Mouse (Mus musculus) thymus, postnatal 0 days (tissue): ENCODE data around the gene Srrm2. TPM values are rescaled to one million over a fixed set of nuclear protein-coding genes. Genes with fewer than 3 reads are reported as not detected.

Experiments
- DNase-seq: peaks from one replicate; pipeline ENCODE4 v3.0.0-alpha.2; 2015; ENCODE audit warnings: low spot score
- polyA plus RNA-seq: library from polyadenylated mRNA; unstranded; fragments of >200 nt; fragmentation: Nextera tagmentation; extraction: Ambion mirVana; gene quantifications from 2 replicates; pipeline ENCODE4 v1.2.1, GENCODE M21; 2015

Srrm2 gene
- polyA plus RNA-seq, 1 experiment from 2014 or later, result 508 TPM

DNA sequence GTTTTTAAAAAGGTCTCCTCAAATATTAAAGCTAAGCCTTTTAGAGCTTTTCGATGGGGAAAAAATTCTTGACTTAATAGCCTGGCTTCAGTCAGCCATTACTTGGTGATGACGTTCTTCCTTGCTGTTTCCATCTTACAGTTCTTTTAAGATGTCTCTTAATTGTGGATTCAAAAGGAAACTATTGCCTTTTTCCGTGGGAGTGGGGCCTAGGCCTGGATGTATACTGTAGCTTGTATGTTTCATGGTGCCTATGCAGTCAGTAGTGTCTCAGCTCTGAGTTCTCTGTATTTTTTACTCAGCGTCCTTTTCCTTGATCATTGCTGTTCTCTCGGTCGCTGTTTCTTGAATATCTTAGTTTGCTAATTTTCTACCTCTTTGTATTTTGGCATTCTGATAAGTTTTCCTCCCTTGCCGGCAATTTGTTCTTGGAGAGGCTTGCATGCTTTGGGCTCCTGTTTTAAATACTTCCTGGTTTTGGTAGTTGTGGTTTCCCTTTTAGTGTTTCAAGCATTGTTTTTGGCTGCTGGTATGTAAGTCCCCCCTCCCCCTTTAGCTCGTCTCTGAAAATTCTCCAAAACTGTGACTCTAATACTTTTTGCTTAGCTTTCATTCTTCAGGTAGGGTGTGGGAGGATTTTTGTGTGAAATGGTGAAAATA is 14.2 kb downstream of the Srrm2 start:
- peak; percentile 49 for DNase-seq

DNA sequence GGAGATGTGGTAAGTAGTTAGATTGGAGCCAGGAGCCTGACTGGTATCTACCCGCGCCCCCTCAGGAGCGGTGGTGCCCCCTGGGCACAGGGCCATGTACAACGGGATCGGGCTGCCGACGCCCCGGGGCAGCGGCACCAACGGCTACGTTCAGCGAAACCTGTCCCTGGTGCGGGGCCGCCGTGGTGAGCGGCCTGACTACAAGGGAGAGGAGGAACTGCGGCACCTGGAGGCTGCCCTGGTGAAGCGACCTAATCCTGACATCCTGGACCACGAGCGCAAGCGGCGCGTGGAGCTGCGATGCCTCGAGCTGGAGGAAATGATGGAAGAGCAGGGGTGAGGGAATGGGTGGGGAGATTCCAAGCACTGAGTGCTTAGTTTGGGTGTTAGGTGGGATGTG is 16.5 kb downstream of the Srrm2 start:
- no peak for DNase-seq

DNA sequence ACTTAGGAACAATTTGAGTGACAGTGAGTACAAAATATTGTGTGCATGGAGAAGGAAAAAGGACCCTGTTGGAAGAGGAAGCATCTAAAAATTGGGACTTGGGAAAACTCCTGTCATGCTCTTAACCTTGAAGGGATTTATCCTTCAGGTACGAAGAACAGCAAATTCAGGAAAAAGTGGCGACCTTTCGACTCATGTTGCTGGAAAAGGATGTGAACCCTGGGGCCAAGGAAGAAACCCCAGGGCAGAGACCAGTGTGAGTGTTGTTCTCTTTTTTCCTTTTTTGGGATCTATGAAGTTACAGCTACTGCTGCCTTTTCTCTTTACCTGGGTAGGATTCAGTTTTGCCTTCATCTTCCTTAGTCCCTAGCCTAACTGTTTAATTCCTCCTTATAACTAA is 17.6 kb downstream of the Srrm2 start:
- DNase-seq, result no peak

DNA sequence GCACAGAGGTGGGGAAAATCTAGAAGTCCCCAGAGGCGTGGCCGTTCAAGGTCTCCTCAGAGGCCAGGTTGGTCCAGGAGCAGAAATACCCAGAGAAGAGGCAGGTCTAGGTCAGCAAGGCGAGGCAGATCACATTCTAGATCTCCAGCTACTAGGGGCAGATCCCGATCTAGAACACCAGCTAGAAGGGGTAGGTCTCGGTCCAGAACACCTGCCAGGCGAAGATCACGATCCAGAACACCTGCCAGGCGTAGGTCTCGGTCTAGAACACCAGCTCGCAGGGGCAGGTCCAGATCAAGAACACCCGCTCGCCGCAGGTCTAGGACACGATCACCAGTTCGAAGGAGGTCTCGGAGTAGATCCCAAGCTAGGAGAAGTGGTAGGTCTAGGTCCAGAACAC is 25.3 kb downstream of the Srrm2 start:
- DNase-seq, result no peak

- no peak for DNase-seq
Measured at GRCm38 (mm10) chr17:23818579-23818978, 28.2 kb downstream of the Srrm2 start.

DNA sequence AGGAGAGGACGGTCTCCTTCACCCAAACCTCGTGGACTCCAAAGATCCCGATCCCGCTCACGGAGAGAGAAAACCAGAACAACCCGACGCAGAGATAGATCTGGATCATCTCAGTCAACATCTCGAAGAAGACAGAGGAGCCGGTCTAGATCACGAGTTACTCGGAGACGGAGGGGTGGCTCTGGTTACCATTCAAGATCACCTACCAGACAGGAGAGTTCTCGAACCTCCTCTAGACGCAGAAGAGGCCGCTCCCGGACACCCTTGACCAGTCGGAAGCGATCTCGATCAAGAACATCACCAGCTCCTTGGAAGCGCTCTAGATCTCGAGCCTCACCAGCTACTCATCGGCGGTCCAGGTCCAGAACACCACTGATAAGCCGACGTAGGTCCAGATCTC is 28.9 kb downstream of the Srrm2 start:
- no peak for DNase-seq

- no peak for DNase-seq
Measured at GRCm38 (mm10) chr17:23820731-23821130, 30.4 kb downstream of the Srrm2 start.

DNA sequence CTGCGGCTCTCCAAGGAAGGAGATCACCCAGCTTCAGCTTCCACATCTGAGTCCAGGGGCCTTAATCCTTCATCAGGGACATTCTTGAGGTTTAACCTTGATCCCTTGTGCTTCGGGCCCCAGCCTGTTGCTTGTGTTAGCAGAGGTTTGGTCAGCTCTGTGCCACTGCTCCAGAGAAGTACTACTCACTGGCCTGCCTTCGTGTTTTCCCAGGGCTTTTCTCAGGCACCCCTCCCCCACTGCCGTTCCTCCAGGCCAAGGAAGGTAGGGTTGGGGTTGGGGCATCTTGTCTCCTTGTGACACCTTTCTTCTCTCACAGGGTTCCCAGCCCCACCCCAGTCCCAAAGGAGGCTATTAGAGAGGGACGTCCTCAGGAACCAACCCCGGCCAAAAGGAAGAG is 31.8 kb downstream of the Srrm2 start:
- DNase-seq, result no peak

GRCm38 (mm10) chr17:23823018-23823417 is 32.7 kb downstream of the Srrm2 start:
- no peak for DNase-seq

GRCm38 (mm10) chr17:23823614-23824013 is 33.3 kb downstream of the Srrm2 start:
- no peak for DNase-seq

DNA sequence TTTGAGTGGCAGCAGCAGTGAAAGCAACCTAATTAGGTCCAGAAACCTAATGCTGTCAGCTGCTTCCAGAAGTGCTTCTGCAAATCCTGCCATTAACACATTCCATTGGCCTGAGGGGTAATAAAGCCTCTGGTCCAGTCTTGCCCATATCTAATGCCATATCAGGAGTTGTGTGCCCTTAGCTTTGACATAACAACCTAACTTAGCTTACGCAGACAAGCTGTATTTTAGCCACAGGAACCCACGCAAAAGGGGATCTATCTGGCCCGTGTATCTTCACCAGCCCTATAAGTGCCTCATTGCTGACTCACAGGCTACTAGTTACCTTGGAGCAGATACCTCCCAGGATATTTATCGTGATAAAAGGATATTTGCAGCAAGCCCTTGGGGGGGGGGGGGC is 35.3 kb downstream of the Srrm2 start:
- no peak for DNase-seq

- DNase-seq, result peak; percentile 66
Measured at GRCm38 (mm10) chr17:23828271-23829001, 38.1 kb downstream of the Srrm2 start.

GRCm38 (mm10) chr17:23829064-23829619 is 38.8 kb downstream of the Srrm2 start, which contains the start of gene Elob:
TSS of gene Elob (minus strand) at chr17:23829136.
- DNase-seq, result peak; percentile 93

GRCm38 (mm10) chr17:23831201-23831600 is 40.9 kb downstream of the Srrm2 start:
- no peak for DNase-seq

- no peak for DNase-seq
Measured at GRCm38 (mm10) chr17:23836006-23836575, 45.8 kb downstream of the Srrm2 start, which contains the start of gene Prss33. TSS of gene Prss33 (minus strand) at chr17:23836056.

DNA sequence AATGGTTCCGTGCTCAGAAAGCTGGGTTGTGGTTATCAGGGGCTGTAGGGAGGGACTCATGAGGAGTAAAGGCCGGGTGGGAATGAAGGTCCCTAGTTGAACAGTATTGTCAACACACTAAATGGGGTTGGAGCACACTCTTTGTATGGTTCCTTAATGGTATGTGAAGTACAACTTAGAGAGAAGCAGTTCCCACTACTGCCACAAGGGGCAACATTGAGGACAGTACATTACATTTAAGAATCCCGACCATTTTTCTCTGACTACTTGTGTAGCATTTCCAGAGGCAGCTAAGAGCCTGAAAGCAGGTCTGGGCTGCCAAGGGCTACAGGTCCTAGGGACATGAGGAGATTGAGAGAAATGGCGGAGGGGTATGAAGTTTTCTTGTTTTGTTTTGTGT is 50.8 kb downstream of the Srrm2 start:
- peak; percentile 77 for DNase-seq

GRCm38 (mm10) chr17:23843141-23843811 is 52.9 kb downstream of the Srrm2 start:
- no peak for DNase-seq

GRCm38 (mm10) chr17:23843812-23844273 is 53.5 kb downstream of the Srrm2 start, which contains the start of the genes Prss32 and Prss41:
TSS of gene Prss32 (plus strand) at chr17:23843855.
TSS of gene Prss41 (minus strand) at chr17:23844172.
- DNase-seq, result peak; percentile 62

DNA sequence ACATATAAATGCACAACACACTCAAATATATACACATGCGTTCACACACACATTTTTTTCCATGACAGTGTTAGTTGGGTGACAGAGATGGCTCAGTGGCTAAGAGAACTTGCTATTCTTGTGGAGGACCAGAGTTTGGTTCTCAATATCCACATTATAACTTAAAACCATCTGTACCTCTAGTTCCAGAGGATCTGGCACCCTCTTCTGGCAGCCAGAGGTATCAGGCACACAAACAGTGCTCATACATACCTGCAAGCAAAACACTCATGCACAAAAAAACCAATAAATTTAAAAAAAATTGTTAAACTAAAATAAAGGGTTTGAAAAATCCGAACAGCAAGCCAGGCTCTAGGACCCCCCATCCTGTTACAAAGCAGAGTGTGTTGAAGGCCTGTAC is 59.7 kb downstream of the Srrm2 start:
- no peak for DNase-seq

DNA sequence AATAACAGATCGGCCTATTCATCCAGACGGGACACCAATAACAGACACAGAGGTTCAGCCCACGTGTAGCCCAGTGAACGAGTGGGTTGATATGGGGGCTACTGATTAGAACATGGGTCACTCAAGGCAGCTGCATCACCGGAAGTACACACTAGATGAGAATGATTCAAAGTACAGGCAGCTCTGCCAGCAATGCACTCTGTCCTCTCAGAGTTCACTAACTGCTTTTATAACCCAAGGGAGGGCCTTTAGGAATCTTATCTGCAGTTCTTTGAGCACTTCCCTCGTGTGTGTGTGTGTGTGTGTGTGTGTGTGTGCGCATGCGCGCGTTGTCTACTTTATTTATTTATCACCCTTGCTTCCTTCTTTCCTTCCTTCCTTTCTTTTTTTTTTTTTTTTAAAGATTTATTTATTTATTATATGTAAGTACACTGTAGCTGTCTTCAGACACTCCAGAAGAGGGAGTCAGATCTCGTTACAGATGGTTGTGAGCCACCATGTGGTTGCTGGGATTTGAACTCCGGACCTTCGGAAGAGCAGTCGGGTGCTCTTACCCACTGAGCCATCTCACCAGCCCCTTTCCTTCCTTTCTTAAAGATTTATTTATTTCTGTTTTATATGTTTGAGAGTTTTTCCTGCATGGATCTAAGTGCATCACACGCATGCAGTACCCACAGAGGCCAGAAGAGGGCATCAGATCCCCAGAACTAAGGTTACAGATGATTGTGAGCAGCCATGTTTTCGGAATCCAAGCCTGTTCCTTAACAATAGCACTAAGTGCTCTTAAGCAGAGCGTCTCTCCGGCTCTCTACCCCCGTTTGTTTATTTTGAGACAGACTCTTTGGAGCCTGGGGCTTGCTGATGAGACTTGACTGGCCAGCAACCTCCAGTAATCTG is 60.8 kb downstream of the Srrm2 start:
- DNase-seq, result peak; percentile 65
